Mouse (Mus musculus): ENCODE data around the gene Cyp4f13. TPM values are rescaled to one million over a fixed set of nuclear protein-coding genes. Genes with fewer than 3 reads are reported as not detected.

Cyp4f13 gene
- polyA plus RNA-seq, 1 experiment from 2014 or later, result 10.0 TPM

DNA sequence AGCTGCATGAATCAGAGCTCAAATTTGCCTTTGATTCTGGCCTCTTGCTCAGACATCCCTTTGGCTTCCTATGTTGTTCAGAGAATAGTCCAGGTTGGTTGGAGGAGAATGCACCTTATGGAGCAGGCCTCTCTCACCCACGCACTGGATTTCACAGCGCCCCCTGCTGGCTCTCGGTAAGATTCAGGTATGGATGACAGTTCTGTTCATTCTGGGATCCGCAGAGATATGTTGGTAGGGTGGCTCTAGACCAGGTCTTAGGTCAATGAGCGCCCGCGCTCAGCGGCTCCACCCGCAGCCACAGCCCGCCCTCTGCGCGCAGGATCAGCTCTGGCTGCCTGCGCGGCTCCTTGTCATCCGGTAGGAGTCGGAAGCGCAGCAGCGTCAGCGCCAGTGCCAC lies 42.0 kb downstream of the Cyp4f13 start:
- H3K9me3 ChIP-seq (replicated peaks), result no peaks in the 10 kb centered on the region
- peak overlapping the region; percentile 48 for H3K4me2 ChIP-seq
- no peak for ATAC-seq (replicated peaks; ENCODE audit: insufficient number of reproducible peaks, insufficient read depth, low FRiP score, low read depth)
- no peak overlapping the region for H3K27ac ChIP-seq
- H3K4me1 ChIP-seq (replicated peaks), result 0 out of 2 replicates have a peak, but pooled peaks cover 3% of the 10 kb centered on the region
- 13% methylated on average over 19 of the region's 19 CpGs for WGBS
- no peak overlapping the region for H3K9ac ChIP-seq
- H3K36me3 ChIP-seq, result no peaks in the 10 kb centered on the region
- H3K4me3 ChIP-seq, result peak overlapping the region; percentile 15; the same call in 1 of the 2 replicates
- H3K27me3 ChIP-seq, result peaks cover 17% of the 10 kb centered on the region

DNA sequence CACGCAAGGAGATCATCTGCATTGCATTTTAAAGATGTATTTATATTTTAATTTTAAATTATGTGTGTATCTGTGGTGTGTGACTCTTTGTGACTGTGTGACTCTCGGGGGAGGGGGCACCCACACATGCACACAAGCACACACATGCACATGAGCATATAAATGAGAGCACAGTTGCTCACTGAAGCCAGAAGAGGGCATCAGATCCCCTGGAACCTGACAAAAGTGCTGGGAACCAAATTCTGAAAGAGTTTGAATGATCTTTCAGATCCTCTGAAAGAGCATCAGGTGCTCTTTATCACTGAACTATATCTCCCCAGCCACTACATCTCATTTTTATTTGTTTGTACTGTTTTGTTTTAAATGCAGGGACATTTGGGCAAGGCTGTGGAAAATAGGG lies 42.8 kb downstream of the Cyp4f13 start:
- H3K4me2 ChIP-seq, result no peak overlapping the region
- H3K9me3 ChIP-seq (replicated peaks), result no peaks in the 10 kb centered on the region
- ATAC-seq (replicated peaks; ENCODE audit: insufficient number of reproducible peaks, insufficient read depth, low FRiP score, low read depth), result no peak
- 0 out of 2 replicates have a peak, but pooled peaks cover 3% of the 10 kb centered on the region for H3K4me1 ChIP-seq (replicated peaks)
- no peak overlapping the region for H3K4me3 ChIP-seq
- H3K9ac ChIP-seq, result no peak overlapping the region
- 67% methylated on average over 2 of the region's 2 CpGs for WGBS
- H3K27me3 ChIP-seq, result peaks cover 17% of the 10 kb centered on the region
- H3K27ac ChIP-seq, result no peak overlapping the region
- H3K36me3 ChIP-seq, result no peaks in the 10 kb centered on the region

GRCm38 (mm10) chr17:32901751-32902525 lies 45.3 kb downstream of the Cyp4f13 start:
- WGBS, result 67% methylated on average over 1 of the region's 1 CpGs
- Histone ChIP-seq H3K9ac (no peak overlapping the region), H3K36me3 (no peaks in the 10 kb centered on the region), H3K4me2 (no peak overlapping the region), H3K27me3 (peaks cover 12% of the 10 kb centered on the region), H3K4me1 (replicated peaks) (0 out of 2 replicates have a peak, but pooled peaks cover 3% of the 10 kb centered on the region), H3K4me3 (no peak overlapping the region), H3K9me3 (replicated peaks) (no peaks in the 10 kb centered on the region), H3K27ac (no peak overlapping the region)
- ATAC-seq (replicated peaks; ENCODE audit: insufficient number of reproducible peaks, insufficient read depth, low FRiP score, low read depth), result no peak

DNA sequence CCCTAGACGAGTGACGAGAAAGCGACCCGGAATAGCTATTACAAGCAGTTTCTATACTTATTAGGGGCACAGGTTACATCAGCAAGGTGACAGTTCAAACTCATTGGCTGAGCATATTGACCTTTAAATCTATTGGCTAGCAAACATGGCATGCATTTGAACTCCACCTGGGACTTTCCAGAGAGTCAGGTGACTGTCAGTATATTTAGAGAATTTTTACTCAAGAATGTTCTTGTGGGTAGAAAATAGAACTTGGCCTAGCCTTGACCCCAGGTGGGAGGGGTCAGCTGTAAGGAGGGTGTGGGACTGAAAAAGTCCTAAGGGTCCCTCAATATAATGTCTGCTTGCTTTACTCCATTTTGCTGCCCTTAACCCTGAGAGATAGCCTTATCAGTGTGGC lies 51.8 kb downstream of the Cyp4f13 start:
- ATAC-seq (replicated peaks; ENCODE audit: insufficient number of reproducible peaks, insufficient read depth, low FRiP score, low read depth), result no peak
- no peaks in the 10 kb centered on the region for H3K36me3 ChIP-seq
- no peaks in the 10 kb centered on the region for H3K9me3 ChIP-seq (replicated peaks)
- H3K4me1 ChIP-seq (replicated peaks), result peaks cover 5% of the 10 kb centered on the region
- H3K9ac ChIP-seq, result no peak overlapping the region
- H3K27ac ChIP-seq, result no peak overlapping the region
- H3K4me3 ChIP-seq, result no peak overlapping the region
- no peaks in the 10 kb centered on the region for H3K27me3 ChIP-seq
- 85% methylated on average over 4 of the region's 4 CpGs for WGBS
- no peak overlapping the region for H3K4me2 ChIP-seq

DNA sequence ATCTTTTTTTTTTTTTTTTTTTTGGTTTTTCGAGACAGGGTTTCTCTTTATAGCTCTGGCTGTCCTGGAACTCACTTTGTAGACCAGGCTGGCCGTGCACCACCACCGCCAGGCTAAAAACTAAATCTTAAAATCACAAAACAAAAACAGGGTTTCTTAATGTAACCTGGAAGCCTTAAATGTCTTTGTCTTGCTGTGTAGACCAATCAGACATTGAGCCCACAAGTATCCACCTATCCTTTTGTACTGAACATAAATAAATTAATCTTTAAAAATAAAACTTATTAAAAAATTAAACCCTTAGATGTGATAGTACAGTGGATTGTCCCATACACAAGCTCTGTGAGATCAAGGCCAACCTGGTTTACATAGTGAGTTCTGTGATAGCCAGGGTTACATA lies 53.3 kb downstream of the Cyp4f13 start:
- Histone ChIP-seq H3K36me3 (no peaks in the 10 kb centered on the region), H3K27ac (no peak overlapping the region), H3K4me2 (no peak overlapping the region), H3K27me3 (no peaks in the 10 kb centered on the region), H3K9me3 (replicated peaks) (no peaks in the 10 kb centered on the region), H3K4me3 (no peak overlapping the region), H3K9ac (no peak overlapping the region), H3K4me1 (replicated peaks) (peaks cover 15% of the 10 kb centered on the region)
- 71% methylated on average over 3 of the region's 3 CpGs for WGBS
- ATAC-seq (replicated peaks; ENCODE audit: insufficient number of reproducible peaks, insufficient read depth, low FRiP score, low read depth), result no peak

- H3K4me3 ChIP-seq, result peak within 1 kb of the TSS; percentile 80
- H3K36me3 ChIP-seq, result no peaks in the 10 kb centered on the region; the same call in 1 of the 2 replicates
- peak within 1 kb of the TSS; percentile 77 for H3K4me2 ChIP-seq
- ATAC-seq (replicated peaks; ENCODE audit: insufficient number of reproducible peaks, insufficient read depth, low FRiP score, low read depth), result peak; percentile 96
- peaks cover 15% of the 10 kb centered on the region for H3K4me1 ChIP-seq (replicated peaks)
- peak within 1 kb of the TSS; percentile 87 for H3K27ac ChIP-seq
- no peaks in the 10 kb centered on the region for H3K27me3 ChIP-seq
- H3K9me3 ChIP-seq (replicated peaks), result no peaks in the 10 kb centered on the region
- H3K9ac ChIP-seq, result peak within 1 kb of the TSS; percentile 85
- WGBS, result 10% methylated on average over 33 of the region's 33 CpGs
Observed at GRCm38 (mm10) chr17:32891239-32892180, 55.7 kb downstream of the Cyp4f13 start, which contains the start of gene Zfp870. TSS of gene Zfp870 (minus strand) at chr17:32891642.

GRCm38 (mm10) chr17:32890852-32891238 lies 56.4 kb downstream of the Cyp4f13 start:
- peak overlapping the region; percentile 77 for H3K4me2 ChIP-seq
- H3K36me3 ChIP-seq, result no peaks in the 10 kb centered on the region; the same call in 1 of the 2 replicates
- H3K4me3 ChIP-seq, result peak overlapping the region; percentile 80
- peak; percentile 16; the same call in 1 of the 2 replicates for ATAC-seq (replicated peaks; ENCODE audit: insufficient number of reproducible peaks, insufficient read depth, low FRiP score, low read depth)
- peak overlapping the region; percentile 87 for H3K27ac ChIP-seq
- H3K4me1 ChIP-seq (replicated peaks), result peaks cover 15% of the 10 kb centered on the region
- peak overlapping the region; percentile 85 for H3K9ac ChIP-seq
- no peaks in the 10 kb centered on the region for H3K9me3 ChIP-seq (replicated peaks)
- WGBS, result 4% methylated on average over 11 of the region's 11 CpGs
- H3K27me3 ChIP-seq, result no peaks in the 10 kb centered on the region

- Histone ChIP-seq H3K27ac (no peak overlapping the region), H3K4me2 (peak overlapping the region; percentile 77; the same call in 1 of the 2 replicates), H3K9me3 (replicated peaks) (no peaks in the 10 kb centered on the region), H3K4me1 (replicated peaks) (peaks cover 15% of the 10 kb centered on the region), H3K27me3 (no peaks in the 10 kb centered on the region), H3K36me3 (peaks cover 4% of the 10 kb centered on the region; the same call in 1 of the 2 replicates), H3K4me3 (no peak overlapping the region), H3K9ac (no peak overlapping the region)
- 95% methylated on average over 6 of the region's 6 CpGs for WGBS
- ATAC-seq (replicated peaks; ENCODE audit: insufficient number of reproducible peaks, insufficient read depth, low FRiP score, low read depth), result no peak
Observed at GRCm38 (mm10) chr17:32889611-32890010, 57.6 kb downstream of the Cyp4f13 start.

GRCm38 (mm10) chr17:32880320-32881218 lies 66.6 kb downstream of the Cyp4f13 start:
- Histone ChIP-seq H3K9ac (no peak overlapping the region), H3K27ac (no peak overlapping the region), H3K4me1 (replicated peaks) (peaks cover 6% of the 10 kb centered on the region; the same call in 1 of the 2 replicates), H3K9me3 (replicated peaks) (no peaks in the 10 kb centered on the region), H3K4me2 (no peak overlapping the region), H3K36me3 (peaks cover 46% of the 10 kb centered on the region), H3K4me3 (no peak overlapping the region), H3K27me3 (0 out of 2 replicates have a peak, but pooled peaks cover 2% of the 10 kb centered on the region)
- no peak for ATAC-seq (replicated peaks; ENCODE audit: insufficient number of reproducible peaks, insufficient read depth, low FRiP score, low read depth)
- WGBS, result 85% methylated on average over 14 of the region's 14 CpGs

- 87% methylated on average over 11 of the region's 11 CpGs for WGBS
- no peak overlapping the region for H3K27ac ChIP-seq
- ATAC-seq (replicated peaks; ENCODE audit: insufficient number of reproducible peaks, insufficient read depth, low FRiP score, low read depth), result no peak
- H3K4me1 ChIP-seq (replicated peaks), result peaks cover 6% of the 10 kb centered on the region; the same call in 1 of the 2 replicates
- H3K27me3 ChIP-seq, result 0 out of 2 replicates have a peak, but pooled peaks cover 2% of the 10 kb centered on the region
- H3K9me3 ChIP-seq (replicated peaks), result no peaks in the 10 kb centered on the region
- peaks cover 34% of the 10 kb centered on the region for H3K36me3 ChIP-seq
- no peak overlapping the region for H3K4me2 ChIP-seq
- H3K4me3 ChIP-seq, result no peak overlapping the region
- no peak overlapping the region for H3K9ac ChIP-seq
Observed at GRCm38 (mm10) chr17:32878773-32879172, 68.4 kb downstream of the Cyp4f13 start.
